Mouse (Mus musculus): ENCODE data around the gene Fam19a3.

DNA sequence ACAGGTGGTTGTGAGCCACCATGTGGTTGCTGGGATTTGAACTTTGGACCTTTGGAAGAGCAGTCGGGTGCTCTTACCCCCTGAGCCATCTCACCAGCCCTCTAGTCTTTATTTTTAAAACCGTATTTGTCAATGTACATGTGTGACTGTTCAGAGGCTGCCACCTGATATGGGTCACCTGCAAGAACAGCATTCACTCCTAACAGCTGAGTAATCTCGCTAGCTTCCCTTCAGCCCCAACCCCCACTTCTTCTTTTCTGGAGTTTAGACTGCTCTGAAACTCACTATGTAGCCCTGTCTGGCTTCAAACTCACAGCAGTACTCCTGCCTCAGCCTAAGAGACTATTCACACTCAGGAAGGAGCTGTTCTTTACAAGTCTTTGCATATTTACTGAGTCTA is 40.8 kb upstream of the Fam19a3 start:
- no peak for TF ChIP-seq POLR2A (IDR thresholded peaks at IDR 0.05; ENCODE audit: insufficient read length, low read depth)
- no peak for TF ChIP-seq USF1 (IDR thresholded peaks at IDR 0.05; ENCODE audit: low read depth)
- no peak for TF ChIP-seq TCF12 (IDR thresholded peaks at IDR 0.05; ENCODE audit: insufficient read depth, poor library complexity, severe bottlenecking)
- no peak for TF ChIP-seq MAX (IDR thresholded peaks at IDR 0.05; ENCODE audit: low read depth)
- no peak for TF ChIP-seq MYOD1 (IDR thresholded peaks at IDR 0.05; ENCODE audit: control insufficient read depth in 1 of 3, insufficient read length in 2 of 3, low read depth in 2 of 3)
- TF ChIP-seq E2F4 (IDR thresholded peaks at IDR 0.05; ENCODE audit: insufficient read depth): no peak
- no peak for TF ChIP-seq REST (IDR thresholded peaks at IDR 0.05; ENCODE audit: insufficient read depth, insufficient read length)
